Mouse (Mus musculus) activated CD4-positive, CD25-positive, alpha-beta regulatory T cell (primary cell): ENCODE measurements around the gene Mcm10. TPM values are rescaled to one million over a fixed set of nuclear protein-coding genes. Genes with fewer than 3 reads are reported as not detected.

ENCODE experiments used
- polyA plus RNA-seq, 2 experiments: library from polyadenylated mRNA; unstranded; fragments of 100-300 nt; shearing (Covaris generic); gene quantifications; one replicate each; pipeline ENCODE4 v1.2.1; 2017

The Mcm10 gene
- polyA plus RNA-seq: 1 to 10 TPM; 4.9 to 9.1 TPM

GRCm38 (mm10) chr2:5012491-5013324 lies at the start of gene Mcm10:
Gene Mcm10 (minus strand): TSS chr2:5012791.

GRCm38 (mm10) chr2:4975807-4976206 lies 36.8 kb downstream of the Mcm10 start, which contains the start of gene Ucma:
Gene Ucma (plus strand): TSS chr2:4976122.

Other genes with a start within 250 kb of the Mcm10 start
- gene Sephs1, start 131.2 kb downstream of the Mcm10 start, polyA plus RNA-seq: 10 to 100 TPM; 36.0 to 39.0 TPM
- 10 to 100 TPM; 67.9 to 98.4 TPM for gene Phyh, start 93.8 kb downstream of the Mcm10 start, polyA plus RNA-seq
- gene Ucma, start 36.7 kb downstream of the Mcm10 start, polyA plus RNA-seq: not detected
- gene Optn, start 51.3 kb upstream of the Mcm10 start, polyA plus RNA-seq: 1 to 10 TPM; 1.5 to 3.4 TPM
- under 1 TPM in 1 of 2 experiments, not detected in 1; 0.06 TPM for gene Ccdc3, start 125.0 kb upstream of the Mcm10 start, polyA plus RNA-seq